Mouse (Mus musculus): ENCODE data around the gene Dgkh.
A peak's percentile ranks its signal among the peaks of the same experiment; 100 is the strongest.

The Dgkh gene

GRCm38 (mm10) chr14:78722031-78722430 lies 10.5 kb downstream of the Dgkh start:
- no peak for DNase-seq (ENCODE audit: low read depth)

- no peak for DNase-seq (ENCODE audit: low read depth)
Measured at GRCm38 (mm10) chr14:78716035-78716434, 16.5 kb downstream of the Dgkh start.

- DNase-seq (ENCODE audit: low read depth), result no peak
Measured at GRCm38 (mm10) chr14:78712565-78713148, 19.9 kb downstream of the Dgkh start.

- no peak for DNase-seq (ENCODE audit: low read depth)
Measured at GRCm38 (mm10) chr14:78710647-78711046, 21.9 kb downstream of the Dgkh start.

- no peak for DNase-seq (ENCODE audit: low read depth)
Measured at GRCm38 (mm10) chr14:78705616-78706015, 27.0 kb downstream of the Dgkh start.

GRCm38 (mm10) chr14:78703989-78704388 lies 28.6 kb downstream of the Dgkh start:
- no peak for DNase-seq (ENCODE audit: low read depth)

GRCm38 (mm10) chr14:78703361-78703760 lies 29.2 kb downstream of the Dgkh start:
- DNase-seq (ENCODE audit: low read depth), result no peak

- DNase-seq (ENCODE audit: low read depth), result no peak
Measured at GRCm38 (mm10) chr14:78702048-78702447, 30.5 kb downstream of the Dgkh start.

GRCm38 (mm10) chr14:78701501-78701900 lies 31.1 kb downstream of the Dgkh start:
- DNase-seq (ENCODE audit: low read depth), result no peak

- no peak for DNase-seq (ENCODE audit: low read depth)
Measured at GRCm38 (mm10) chr14:78701087-78701486, 31.5 kb downstream of the Dgkh start.

GRCm38 (mm10) chr14:78699634-78700033 lies 32.9 kb downstream of the Dgkh start:
- DNase-seq (ENCODE audit: low read depth), result no peak

- DNase-seq (ENCODE audit: low read depth), result peak; percentile 76
Measured at GRCm38 (mm10) chr14:78699196-78699595, 33.4 kb downstream of the Dgkh start.

- DNase-seq (ENCODE audit: low read depth), result no peak
Measured at GRCm38 (mm10) chr14:78694121-78694520, 38.5 kb downstream of the Dgkh start.

GRCm38 (mm10) chr14:78692602-78693001 lies 40.0 kb downstream of the Dgkh start:
- no peak for DNase-seq (ENCODE audit: low read depth)

GRCm38 (mm10) chr14:78691926-78692487 lies 40.6 kb downstream of the Dgkh start:
- no peak for DNase-seq (ENCODE audit: low read depth)

GRCm38 (mm10) chr14:78690883-78691282 lies 41.7 kb downstream of the Dgkh start:
- no peak for DNase-seq (ENCODE audit: low read depth)

- no peak for DNase-seq (ENCODE audit: low read depth)
Measured at GRCm38 (mm10) chr14:78690387-78690786, 42.2 kb downstream of the Dgkh start.

GRCm38 (mm10) chr14:78689950-78690349 lies 42.6 kb downstream of the Dgkh start:
- no peak for DNase-seq (ENCODE audit: low read depth)

GRCm38 (mm10) chr14:78687716-78688115 lies 44.9 kb downstream of the Dgkh start:
- peak; percentile 70 for DNase-seq (ENCODE audit: low read depth)

- no peak for DNase-seq (ENCODE audit: low read depth)
Measured at GRCm38 (mm10) chr14:78686701-78687100, 45.9 kb downstream of the Dgkh start.

GRCm38 (mm10) chr14:78684171-78684570 lies 48.4 kb downstream of the Dgkh start:
- DNase-seq (ENCODE audit: low read depth), result no peak

- peak; percentile 70 for DNase-seq (ENCODE audit: low read depth)
Measured at GRCm38 (mm10) chr14:78678981-78679380, 53.6 kb downstream of the Dgkh start.

- DNase-seq (ENCODE audit: low read depth), result no peak
Measured at GRCm38 (mm10) chr14:78677852-78678588, 54.6 kb downstream of the Dgkh start.
